Mouse (Mus musculus) layer of hippocampus, adult 2 months (tissue): ENCODE measurements around the gene Fam222a. TPM values are rescaled to one million over a fixed set of nuclear protein-coding genes. Genes with fewer than 3 reads are reported as not detected.
A peak's percentile ranks its signal among the peaks of the same experiment; 100 is the strongest.

Experiments used
- DNase-seq, 2 experiments: peaks; one replicate each; pipeline ENCODE4 v3.0.0; 2022; ENCODE audit warnings: low spot score in 2 of 2
- H3K27ac ChIP-seq: fragments of 200-600 bp; 2 replicates; pipeline ENCODE4 v1.8.1; 2022
- H3K4me3 ChIP-seq: fragments of 200-600 bp; 2 replicates; pipeline ENCODE4 v1.8.1; 2022; ENCODE audit warnings: mild to moderate bottlenecking
- CTCF ChIP-seq: fragments of 200-600 bp; conservative IDR thresholded peaks from 2 replicates; pipeline ENCODE4 v1.8.1; 2022; ENCODE audit warnings: antibody characterized with exemption, mild to moderate bottlenecking, moderate library complexity
- total RNA-seq, 2 experiments: library from RNA; stranded (reverse); gene quantifications; 2 replicates each; pipeline ENCODE4 v1.2.3; 2021

Fam222a gene
- total RNA-seq, 2 experiments from 2014 or later, result 3.5 to 4.1 TPM

GRCm38 (mm10) chr5:114566461-114566860 lies 1.4 kb upstream of the Fam222a start:
- TF ChIP-seq CTCF, result no peak
- Histone ChIP-seq H3K4me3 (no peak overlapping the region), H3K27ac (no peak overlapping the region)
- no peak for DNase-seq

GRCm38 (mm10) chr5:114567075-114567517 lies 720 bp upstream of the Fam222a start:
- Histone ChIP-seq H3K4me3 (peak overlapping the region; percentile 64), H3K27ac (peak overlapping the region; percentile 82)
- TF ChIP-seq CTCF, result peak; percentile 51
- peak; percentile 94 for DNase-seq

- Histone ChIP-seq H3K4me3 (peak overlapping the region; percentile 64), H3K27ac (peak overlapping the region; percentile 82; the same call in 1 of the 2 replicates)
- TF ChIP-seq CTCF, result no peak
- no peak for DNase-seq
Measured at GRCm38 (mm10) chr5:114568818-114569217, 1.0 kb downstream of the Fam222a start.

- peak overlapping the region; percentile 8; the same call in 1 of the 2 replicates for H3K4me3 ChIP-seq
- TF ChIP-seq CTCF, result no peak
- H3K27ac ChIP-seq, result no peak overlapping the region
- peak; percentile 76 to 79 for DNase-seq
Measured at GRCm38 (mm10) chr5:114569918-114570670, 2.3 kb downstream of the Fam222a start.

GRCm38 (mm10) chr5:114570791-114571450 lies 3.1 kb downstream of the Fam222a start:
- DNase-seq, result no peak
- H3K27ac ChIP-seq, result no peak overlapping the region
- no peak for TF ChIP-seq CTCF
- H3K4me3 ChIP-seq, result peak overlapping the region; percentile 48

GRCm38 (mm10) chr5:114571451-114572030 lies 3.7 kb downstream of the Fam222a start:
- DNase-seq, result no peak
- Histone ChIP-seq H3K27ac (0 out of 2 replicates have a peak overlapping the region, but pooled peaks have one; percentile 10), H3K4me3 (peak overlapping the region; percentile 48)
- TF ChIP-seq CTCF, result no peak

GRCm38 (mm10) chr5:114572997-114573396 lies 5.2 kb downstream of the Fam222a start:
- DNase-seq, result no peak
- no peak for TF ChIP-seq CTCF
- Histone ChIP-seq H3K27ac (no peak overlapping the region), H3K4me3 (no peak overlapping the region)

GRCm38 (mm10) chr5:114573920-114574628 lies 6.3 kb downstream of the Fam222a start:
- H3K27ac ChIP-seq, result no peak overlapping the region
- H3K4me3 ChIP-seq, result no peak overlapping the region
- TF ChIP-seq CTCF, result no peak
- DNase-seq, result no peak

- Histone ChIP-seq H3K27ac (no peak overlapping the region), H3K4me3 (no peak overlapping the region)
Measured at GRCm38 (mm10) chr5:114575010-114575409, 7.2 kb downstream of the Fam222a start.

GRCm38 (mm10) chr5:114575530-114575929 lies 7.7 kb downstream of the Fam222a start:
- no peak overlapping the region for H3K4me3 ChIP-seq
- H3K27ac ChIP-seq, result no peak overlapping the region
- no peak for TF ChIP-seq CTCF
- DNase-seq, result no peak

More at GRCm38 (mm10) chr5:114575010-114575409, 7.2 kb downstream of the Fam222a start:
- no peak for TF ChIP-seq CTCF
- DNase-seq, result no peak

GRCm38 (mm10) chr5:114575986-114576605 lies 8.3 kb downstream of the Fam222a start:
- Histone ChIP-seq H3K4me3 (no peak overlapping the region), H3K27ac (no peak overlapping the region)
- TF ChIP-seq CTCF, result no peak
- DNase-seq, result peak; percentile 68 to 76

GRCm38 (mm10) chr5:114578361-114578760 lies 10.5 kb downstream of the Fam222a start:
- no peak for TF ChIP-seq CTCF
- DNase-seq, result peak in 1 of 2 experiments; percentile 37
- no peak overlapping the region for H3K27ac ChIP-seq
- H3K4me3 ChIP-seq, result no peak overlapping the region
